Mouse (Mus musculus): ENCODE data around the gene Ccnt2.
"Not testable (repeated sequence)": the region's sequence is repeated elsewhere in the genome, so short reads cannot be mapped to it uniquely, and the experiment has no call there.

The Ccnt2 gene

DNA sequence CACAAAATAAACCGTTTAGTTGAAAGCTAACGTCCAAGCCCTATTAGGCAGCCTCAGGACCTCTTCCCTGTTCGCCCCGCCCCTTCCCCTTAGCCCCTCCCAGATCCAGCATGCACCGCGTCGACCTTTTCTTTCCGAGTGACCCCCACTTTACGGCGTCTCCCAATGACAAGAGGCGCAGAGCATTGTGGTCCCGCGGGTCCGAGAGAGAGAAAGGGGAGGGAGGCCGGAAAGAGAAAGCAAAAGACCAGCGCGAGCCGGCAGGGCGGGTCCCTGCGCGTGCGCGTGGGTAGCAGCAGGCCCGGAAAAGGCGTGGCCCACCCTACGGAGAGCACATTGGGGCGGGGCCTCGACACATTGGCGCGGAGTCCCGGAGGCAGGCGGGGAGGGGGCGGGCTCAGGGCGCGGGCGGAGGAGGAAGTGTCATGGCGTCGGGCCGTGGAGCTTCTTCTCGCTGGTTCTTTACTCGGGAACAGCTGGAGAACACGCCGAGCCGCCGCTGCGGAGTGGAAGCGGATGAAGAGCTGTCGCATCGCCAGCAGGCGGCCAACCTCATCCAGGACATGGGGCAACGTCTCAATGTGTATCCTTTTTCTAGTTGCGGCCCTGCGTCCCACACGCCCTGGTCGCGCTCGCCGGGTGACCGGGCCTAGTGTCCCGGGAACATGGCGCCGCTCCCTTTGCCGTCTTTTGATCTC lies at the start of gene Ccnt2:
Gene Ccnt2 (plus strand): TSS at position 362 of the 698 bp plus-strand sequence.
- peak; percentile 98 for DNase-seq

DNA sequence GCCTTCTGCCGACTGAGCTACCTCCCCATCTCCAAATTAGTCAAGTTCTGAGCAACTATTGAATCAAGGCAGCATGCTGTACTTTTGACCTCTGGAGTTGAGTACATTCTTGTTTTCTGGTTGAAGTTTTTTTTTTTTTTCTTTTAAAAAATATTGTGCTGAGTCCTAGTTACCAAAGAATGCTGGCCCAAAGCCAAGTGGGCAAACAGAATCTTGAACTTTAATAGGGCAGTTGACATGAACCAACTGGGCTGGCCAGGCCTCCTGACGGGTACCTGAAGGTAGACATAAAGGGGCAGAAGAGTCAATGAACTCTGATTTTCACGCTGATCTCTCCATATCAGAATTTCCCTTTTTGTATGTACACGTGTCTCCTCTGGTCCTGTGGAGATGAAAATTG lies 44.9 kb upstream of the Ccnt2 start, which contains the start of gene Acmsd:
Gene Acmsd (plus strand): TSS at position 318 of the 400 bp plus-strand sequence.
- DNase-seq: peak; percentile 75

DNA sequence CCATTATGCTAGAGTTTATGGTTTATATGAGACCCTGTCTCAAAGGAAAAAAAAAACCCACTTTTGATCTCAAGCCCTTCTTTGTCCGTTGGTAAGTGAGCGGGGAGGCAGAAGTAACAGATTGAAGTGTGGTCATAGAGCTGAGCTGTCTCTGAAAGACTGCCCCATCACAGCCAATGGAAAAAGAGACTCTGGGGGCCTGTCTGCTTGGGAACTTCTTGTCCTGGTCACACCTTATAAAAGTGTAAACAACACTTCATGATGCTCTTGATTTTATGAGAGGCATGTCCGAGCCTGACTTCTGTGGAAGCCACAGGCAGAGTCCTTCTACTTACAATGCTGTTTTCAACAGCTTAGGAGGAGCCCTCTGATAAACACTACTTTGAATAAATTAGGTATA lies 42.9 kb upstream of the Ccnt2 start:
- DNase-seq: peak; percentile 31

DNA sequence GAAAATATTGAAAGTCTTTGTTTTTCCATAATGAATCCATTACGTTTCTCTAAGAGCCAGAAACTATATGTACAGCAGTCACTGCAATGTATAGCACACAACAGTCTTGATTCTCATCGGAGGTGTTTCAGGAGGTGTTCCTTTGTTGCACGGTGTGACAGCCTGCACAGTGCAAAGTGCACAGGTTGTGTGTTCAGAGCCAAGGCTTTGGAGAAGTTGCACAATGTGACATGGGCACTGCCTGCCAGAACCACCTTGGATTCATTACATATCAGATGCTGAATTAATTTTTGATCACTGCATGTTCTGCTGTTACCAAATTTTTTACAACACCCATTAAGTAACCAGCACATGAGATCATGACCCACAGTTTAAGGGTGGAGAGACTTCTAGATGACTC lies 41.5 kb upstream of the Ccnt2 start:
- DNase-seq: peak; percentile 60

DNA sequence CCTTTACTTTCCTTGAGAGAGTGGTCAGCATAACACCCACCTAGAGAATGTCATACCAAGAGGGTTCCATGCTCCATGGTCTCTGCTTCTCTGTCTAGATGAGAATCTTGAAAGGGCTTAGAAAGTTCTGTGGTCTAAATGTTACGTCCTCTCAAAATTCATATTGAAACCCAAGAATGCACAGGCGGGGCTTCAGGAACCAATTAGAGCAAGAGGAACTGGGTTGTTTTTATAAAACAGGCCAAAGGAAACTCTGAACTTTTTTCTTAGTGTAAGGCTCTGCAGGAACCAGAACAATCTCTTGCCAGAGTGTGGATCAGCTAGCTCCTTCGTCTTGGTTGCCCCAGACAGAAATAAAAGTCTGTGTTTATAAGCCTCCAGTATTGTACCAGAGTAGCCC lies 41.1 kb upstream of the Ccnt2 start:
- peak; percentile 28 for DNase-seq

DNA sequence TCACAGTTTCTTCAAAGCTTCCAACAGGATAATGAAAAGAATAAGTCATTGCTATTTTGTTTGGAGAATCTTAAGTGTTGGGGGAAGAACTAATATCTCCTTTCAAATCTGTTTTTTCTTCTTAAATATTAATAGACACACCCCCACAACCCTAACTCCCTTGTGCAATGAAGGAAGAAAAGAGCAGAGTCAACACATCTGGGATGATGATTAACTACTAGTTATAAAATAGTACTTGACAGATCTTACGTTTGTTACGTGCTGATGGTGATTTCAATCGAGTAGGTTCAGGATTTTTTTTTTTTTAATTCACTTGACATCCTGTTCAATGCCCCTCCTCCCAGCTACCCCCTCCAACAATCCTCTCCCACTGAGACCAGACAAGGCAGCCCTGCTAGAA lies 38.6 kb upstream of the Ccnt2 start:
- peak; percentile 32 for DNase-seq

DNA sequence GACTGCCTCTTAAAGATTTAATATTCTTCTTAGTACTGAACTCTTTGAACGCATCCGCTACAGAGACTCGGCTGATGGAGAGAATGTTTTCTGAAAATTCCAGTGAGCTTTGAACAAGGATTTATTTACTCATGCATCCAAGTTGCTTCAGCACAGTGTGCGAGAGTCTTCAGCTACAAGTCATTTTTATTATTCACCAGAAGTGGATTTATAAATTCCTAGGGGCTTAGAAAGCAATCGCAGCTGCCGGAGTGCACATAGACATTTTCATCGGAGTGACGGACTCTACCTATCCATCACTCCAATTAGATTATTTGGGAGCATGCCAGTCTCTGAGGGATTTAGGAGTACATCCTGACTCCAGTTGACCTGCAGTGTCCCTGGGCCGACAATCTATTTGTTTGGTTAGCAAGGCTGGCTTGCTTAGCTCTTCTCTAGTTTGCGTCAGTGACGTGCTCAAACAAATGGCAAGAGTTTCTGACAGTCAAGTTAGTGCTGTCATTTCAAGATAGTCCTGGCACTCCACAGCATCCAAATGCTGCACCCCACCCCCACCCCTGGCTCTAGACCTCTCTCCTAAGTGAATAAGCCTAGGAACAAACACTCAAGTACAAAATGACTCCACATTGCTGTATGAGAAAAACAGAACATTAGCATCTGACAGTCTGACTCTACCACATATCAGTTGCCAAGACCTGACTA lies 23.4 kb upstream of the Ccnt2 start:
- no peak for DNase-seq

DNA sequence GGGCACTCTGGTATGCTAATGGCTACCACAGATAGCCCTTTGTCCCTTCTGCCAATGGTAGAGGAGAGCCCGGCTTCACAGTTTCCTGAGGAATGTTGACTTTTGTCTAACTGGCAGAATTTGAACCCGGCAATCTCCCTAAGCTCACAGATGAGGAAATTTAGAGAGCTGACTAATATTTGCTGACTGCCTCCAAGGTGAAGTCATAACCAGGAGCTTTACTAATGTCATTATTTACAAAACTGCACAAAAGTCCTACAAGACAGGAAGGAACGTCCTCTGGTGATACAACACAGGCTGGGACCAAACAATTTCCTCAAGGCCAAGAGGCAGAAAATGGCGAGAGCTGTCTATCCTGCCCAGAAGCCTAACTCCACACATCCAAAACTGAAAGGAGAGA lies 18.2 kb upstream of the Ccnt2 start:
- DNase-seq: no peak

DNA sequence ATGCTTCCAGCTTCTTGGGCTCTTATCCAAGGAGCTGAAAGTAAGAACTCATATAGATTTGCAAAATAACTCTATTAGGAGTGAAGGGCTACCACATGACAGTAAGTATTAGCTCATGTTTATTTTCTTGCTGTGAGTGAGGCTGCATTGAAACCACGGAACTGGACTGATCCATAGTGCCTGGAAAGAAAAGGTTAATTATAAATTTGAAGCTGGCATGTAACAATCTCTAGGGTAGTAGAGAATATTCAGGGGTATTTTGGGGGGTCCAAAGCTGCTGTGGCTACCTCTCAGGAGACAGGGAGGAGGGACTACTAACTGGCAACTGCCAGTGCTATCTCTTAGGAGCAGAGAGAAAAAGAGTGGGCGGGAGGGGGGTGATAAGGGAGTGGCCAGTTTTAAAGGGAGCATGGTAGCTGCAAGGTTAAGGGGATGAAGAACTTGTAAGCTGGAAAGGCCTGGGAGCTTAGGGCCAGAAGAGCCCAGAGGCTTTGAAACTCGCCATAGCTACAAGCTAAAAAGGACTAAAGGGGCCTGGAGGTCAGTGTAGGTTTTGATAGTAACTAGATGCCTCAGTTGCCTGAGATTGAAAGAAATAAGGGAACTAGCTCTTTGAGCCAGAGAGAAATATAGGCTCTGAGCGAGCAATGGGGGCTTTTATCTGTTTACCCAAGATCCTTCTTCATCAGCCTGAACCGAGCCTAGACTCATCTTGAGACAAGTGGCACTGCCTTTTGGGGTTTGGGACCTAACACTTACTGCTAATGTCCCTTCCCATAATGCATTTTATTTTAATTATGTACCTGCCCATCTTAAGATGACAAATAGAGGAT lies 17.4 kb upstream of the Ccnt2 start:
- DNase-seq: no peak

DNA sequence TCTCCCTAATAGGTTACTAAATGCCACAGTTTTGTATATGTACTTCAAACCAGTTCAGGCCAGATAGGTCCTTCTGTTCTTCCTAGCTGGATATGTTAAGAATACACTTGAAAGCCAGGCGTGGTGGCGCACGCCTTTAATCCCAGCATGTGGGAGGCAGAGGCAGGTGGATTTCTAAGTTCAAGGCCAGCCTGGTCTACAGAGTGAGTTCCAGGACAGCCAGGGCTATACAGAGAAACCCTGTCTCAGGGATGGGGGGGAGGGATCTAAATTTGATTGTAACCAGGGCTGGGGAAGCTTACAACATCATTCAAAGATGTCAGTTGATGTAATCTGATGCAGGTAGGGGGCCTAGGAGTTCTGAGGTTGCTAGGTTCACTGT lies 16.8 kb upstream of the Ccnt2 start:
- not testable (repeated sequence) for DNase-seq

DNA sequence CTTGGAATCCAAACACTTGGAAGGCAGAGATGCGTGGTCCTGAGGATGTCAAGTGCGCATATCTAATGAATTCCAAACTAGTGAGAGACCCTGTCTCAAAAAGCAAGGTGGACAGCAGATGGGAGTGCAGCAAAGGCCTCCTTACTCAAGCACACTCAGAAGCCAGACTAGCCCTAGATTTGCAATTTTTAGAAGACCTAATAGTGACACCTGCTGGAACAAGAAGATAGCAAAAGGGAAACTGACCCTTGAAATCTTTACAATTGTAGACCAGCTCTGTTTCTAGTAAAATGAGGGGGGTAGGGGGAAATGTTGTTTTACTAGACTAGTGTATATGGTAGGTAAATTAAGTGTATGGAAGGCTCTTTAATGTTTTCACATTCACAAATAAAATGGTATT lies 8.5 kb upstream of the Ccnt2 start:
- DNase-seq: no peak

DNA sequence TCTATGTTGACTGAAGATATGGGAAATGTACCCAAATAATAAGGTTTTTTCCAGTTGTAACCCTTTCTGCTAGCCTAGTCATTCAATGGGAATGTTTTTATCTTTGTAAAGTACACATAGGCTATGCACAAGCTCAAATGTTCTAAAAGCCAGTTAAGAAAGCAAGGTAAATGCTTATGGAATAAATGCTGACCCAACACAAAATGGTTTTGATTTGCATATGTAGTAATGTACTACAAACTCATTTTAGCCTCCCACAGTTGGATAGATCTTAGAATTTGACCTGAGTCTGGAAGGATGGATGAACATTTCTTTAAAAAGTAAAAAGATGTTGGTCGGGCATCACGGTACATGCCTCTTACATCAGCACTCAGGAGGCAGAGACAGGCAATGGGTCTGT lies 7.2 kb upstream of the Ccnt2 start:
- no peak for DNase-seq

DNA sequence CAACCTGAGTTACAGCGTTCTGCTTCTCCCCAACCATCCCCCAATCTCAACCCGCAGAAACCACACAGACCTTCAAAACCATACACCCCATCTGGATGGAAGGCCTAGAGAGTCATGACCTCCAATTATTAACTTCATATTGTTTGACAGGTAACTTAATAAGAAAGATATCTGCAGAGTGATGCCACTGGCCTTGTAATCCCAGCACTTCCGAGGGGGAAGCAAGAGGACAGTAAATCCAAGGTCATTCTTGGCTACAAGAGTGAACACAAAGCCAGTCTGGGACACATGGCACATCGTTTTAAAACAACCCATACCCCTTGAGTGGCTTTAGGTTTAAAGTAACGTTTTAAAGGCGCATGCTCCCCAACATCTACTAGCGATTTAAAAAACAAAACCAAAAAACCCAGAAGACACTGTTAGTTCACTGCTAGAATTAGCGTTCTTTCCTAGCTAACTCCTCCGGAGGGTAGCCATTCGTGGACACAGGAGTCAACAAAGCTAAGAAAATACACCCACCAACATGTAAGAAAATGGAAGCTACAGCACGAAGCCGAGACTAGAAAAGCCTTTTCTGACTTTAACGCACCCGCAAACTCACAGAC lies 664 bp upstream of the Ccnt2 start:
- no peak for DNase-seq

DNA sequence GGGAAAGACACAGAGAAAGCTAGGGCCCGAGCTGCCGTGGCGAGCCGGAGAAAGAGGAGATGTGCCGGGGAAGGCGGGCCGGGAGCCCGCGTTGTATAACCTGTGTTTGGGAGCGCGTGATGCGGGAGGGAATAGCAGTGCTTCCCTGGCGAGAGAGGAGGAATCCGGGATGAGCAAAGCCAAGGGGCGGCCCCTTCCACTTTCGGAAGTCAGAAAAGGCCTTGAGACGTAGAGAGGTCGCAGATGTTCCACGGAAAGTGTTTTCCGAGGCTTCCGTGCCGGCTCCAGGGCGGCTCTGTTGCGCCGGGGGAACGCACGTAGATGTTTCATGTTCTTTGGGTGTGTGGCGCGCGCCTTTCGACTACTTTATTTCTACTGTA lies 527 bp downstream of the Ccnt2 start:
- no peak for DNase-seq

DNA sequence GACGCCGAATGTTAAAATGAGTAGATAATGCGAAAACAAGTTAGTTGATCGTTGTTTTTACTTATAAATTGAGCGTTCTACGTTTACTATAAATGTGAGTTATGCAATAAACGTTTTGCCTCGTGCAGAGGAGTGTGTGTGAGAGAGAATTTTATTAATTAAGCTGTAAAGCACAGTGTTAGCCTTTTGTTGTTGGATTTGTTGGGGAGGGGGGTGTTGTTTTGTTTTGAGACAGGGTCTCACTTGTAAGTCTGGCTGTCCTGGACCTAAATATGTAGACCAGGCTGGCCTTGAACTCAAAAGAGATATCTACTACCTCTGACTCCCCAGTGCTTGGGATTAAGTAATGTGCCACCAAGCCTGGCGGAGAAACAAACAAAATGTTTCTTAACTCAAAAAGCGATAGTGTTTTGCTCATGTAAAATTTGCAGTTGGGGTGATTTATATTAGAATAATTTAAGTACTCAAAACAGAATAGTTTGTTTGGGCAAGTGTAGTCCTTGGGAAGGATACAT lies 1.3 kb downstream of the Ccnt2 start:
- no peak for DNase-seq

DNA sequence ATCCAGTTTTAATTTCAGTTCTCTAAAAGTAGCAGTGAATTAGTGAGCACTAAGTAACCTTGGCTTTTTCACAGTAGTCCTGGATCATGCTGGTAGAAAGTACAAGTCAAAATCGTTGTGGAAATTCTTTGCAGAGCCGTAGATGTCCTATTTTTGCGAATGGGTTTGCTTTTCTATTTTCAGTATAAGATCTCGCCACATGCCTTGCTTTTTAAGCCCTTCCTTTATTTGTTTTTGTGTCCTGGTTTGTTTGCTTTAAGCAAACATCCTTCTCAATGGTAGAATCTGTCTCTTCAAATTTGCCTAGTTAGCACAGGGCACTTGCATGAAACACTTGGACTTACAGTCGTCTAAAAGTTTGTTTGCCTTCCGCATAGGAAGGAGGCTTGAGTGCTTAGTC lies 2.3 kb downstream of the Ccnt2 start:
- no peak for DNase-seq

DNA sequence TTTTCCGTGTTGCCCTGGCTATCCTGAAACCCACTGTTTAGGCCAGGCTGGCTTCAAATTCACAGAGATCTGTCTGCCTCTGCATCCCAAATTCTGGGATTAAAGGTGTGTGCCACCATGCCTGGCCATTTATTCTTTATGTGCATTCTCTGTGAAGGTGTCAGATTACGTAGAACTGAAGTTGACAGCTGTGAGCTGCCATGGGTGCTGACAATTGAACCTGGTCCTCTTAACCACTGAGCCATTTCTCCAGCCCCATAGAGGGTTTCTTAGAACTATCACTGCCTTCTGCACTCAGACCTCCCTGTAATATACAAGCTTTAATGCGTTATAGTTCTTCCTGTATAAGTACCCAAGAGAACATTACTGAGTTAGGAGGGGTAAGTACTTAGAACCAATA lies 4.6 kb downstream of the Ccnt2 start:
- no peak for DNase-seq

DNA sequence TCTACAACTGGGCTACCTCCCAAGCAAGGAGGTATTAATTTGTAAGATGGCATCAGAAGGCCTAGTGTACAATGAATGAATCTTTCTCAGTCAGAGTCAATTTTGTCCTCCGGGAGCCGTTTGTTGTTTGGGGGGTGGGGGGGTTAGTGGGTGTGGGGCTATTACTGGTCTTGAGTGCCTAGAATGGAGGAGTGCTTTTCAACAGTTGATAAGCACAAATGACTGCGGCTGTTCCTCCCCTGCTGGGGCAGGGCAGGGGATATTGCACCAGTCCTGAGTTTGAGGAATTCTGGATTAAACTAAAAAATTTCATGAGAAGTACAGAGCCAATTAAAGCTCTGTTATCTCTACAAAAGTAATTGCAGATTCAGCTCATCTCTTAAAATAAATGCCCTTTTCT lies 6.2 kb downstream of the Ccnt2 start:
- no peak for DNase-seq

DNA sequence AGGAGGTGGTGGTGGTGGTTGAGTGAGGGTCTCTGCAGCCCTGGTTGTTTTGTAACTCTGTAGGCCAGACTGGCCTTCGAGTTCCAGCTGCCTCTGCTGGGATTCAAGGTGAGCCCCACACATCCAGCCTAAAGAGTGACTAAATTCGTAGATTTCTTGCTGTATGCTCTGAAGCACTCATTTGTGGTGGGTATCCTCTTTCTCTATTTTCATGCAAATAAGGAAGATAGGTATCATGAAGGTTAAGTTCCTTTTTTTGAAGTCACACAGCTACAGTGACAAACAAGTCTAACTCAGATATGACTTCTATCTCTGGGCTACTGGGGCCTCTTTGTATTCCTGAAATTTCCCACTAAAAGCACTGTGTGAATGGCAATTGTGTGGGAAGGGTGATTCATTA lies 6.9 kb downstream of the Ccnt2 start:
- no peak for DNase-seq

DNA sequence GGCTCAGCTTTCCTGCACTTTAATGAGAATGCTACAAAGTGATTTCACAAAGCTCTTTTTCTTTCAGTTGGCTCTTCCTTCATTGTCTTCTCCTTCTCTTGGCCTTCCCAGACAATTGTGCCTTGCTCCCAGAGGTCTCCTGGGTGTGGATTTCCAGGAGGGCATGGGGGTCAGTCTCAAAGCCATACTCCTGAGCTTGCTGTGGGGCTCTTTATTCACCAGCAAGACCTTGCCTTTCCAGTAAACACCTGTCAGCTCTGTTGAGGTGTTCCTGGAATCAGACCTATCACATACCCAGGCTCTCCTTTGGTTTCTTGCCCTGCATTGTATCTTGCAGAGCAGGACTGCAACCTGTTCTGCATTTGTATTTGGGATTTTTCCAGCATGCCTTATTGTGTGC lies 9.9 kb downstream of the Ccnt2 start:
- no peak for DNase-seq

DNA sequence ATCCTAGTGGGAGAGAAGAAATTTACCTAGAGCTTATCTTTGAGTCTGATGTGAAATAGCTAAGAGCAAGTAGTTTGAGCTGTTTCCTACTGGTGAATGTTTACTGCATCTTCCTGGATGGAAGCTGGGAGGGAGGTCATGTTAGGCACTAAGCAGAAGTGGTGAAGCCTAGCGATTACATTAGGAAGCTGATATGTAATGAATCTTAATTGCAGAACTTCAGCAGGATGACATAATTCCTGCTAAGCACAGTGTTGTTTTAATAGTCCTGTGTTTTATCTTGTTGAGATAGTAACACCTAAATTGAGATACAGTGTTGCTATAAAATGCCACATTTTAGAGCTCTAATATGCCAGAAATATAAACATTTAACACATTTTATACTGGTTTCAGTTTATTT lies 11.9 kb downstream of the Ccnt2 start:
- DNase-seq: no peak

DNA sequence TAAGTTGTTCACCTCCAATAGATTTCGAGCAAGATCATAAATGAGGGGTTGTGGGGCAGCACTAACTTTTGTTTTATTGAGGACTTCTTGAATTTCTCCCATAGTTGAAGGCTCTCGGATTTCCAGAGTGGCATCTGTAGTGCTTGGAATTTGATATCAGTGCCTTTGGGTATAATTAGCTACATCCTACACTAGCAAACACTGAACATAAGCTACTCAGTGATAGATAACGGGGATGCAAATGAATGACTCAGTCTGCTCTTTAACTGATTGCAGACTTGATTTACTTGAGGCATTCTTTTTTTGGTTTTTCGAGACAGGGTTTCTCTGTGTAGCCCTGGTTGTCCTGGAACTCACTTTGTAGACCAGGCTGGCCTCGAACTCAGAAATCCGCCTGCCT lies 15.0 kb downstream of the Ccnt2 start:
- DNase-seq: no peak

DNA sequence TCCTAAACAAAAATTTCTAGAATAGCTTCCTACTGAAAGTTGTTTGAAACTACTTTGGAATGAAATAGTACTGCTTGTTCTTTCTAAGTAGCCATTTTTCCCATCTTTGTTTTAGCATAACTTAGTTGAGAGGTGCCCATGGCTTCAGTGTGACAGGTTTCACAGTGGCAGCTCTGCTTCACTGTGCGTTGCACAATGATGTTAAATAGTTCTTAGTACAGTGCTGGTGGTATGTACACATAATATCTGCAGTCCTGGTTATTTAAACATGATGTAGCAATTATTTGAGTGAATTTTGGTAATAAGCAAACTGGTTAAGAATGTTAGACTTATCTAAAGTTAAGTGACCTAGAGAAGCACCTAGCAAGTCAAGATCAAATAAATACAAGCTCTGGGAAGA lies 19.5 kb downstream of the Ccnt2 start:
- DNase-seq: no peak

All from kidney, adult 18-20 months (tissue).